19 mouse cellular contexts compared by ENCODE assay signal in the genomic region with DNA sequence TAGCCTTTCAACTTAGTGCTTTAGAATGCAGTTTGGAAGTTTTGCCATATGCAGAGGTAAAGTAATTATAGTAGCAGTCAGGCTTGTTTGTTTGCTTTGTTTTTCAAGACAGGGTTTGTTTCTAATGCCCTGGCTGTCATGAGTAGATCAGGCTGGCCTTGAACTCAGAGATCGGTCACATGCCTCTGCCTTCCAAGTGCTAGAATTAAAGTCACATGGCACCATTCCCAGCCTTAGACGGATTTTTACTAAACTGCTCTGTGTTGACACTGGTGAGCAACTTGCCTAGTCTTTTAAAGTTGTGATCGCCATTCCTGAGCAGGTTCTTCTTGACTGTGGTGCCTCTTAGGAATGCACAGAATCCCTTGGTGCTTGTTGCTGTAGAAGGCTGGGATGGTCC. TPM values are rescaled to one million over a fixed set of nuclear protein-coding genes. Genes with fewer than 3 reads are reported as not detected.
"Had no signal": no experiment of that assay in that cellular context is flagged by ENCODE, and none has a peak within 500 bp of the region (broad histone marks: within the 10 kb centered on the region; RNA-seq: fewer than 3 reads in every experiment).

No protein-coding gene starts in this region.

- H3K4me3 ChIP-seq: limb, embryonic 13.5 days; lung, embryonic 15.5 days; midbrain, embryonic 13.5 days had no signal

- H3K4me2 ChIP-seq: limb, embryonic 13.5 days; lung, embryonic 15.5 days; midbrain, embryonic 13.5 days had no signal

- H3K4me1 ChIP-seq: lung, embryonic 15.5 days; midbrain, embryonic 13.5 days had no signal

- DNase-seq: kidney, adult 8-10 months; kidney, postnatal 25 days; layer of hippocampus, adult 9-11 months; layer of hippocampus, postnatal 36 days; left cerebral cortex, postnatal 4 days; lung, postnatal 14 days; right cerebral cortex, postnatal 14 days; thymus, postnatal 14 days had no signal

- H3K9ac ChIP-seq: limb, embryonic 13.5 days; lung, embryonic 15.5 days; midbrain, embryonic 13.5 days had no signal

- H3K27ac ChIP-seq: limb, embryonic 13.5 days; lung, embryonic 15.5 days; midbrain, embryonic 13.5 days; stomach, postnatal 0 days had no signal

- H3K36me3 ChIP-seq: limb, embryonic 13.5 days; lung, embryonic 15.5 days; midbrain, embryonic 13.5 days had no signal

- ATAC-seq: intestine, postnatal 0 days; midbrain, embryonic 13.5 days had no signal

- H3K27me3 ChIP-seq: limb, embryonic 13.5 days; lung, embryonic 15.5 days; midbrain, embryonic 13.5 days had no signal

- H3K9me3 ChIP-seq: limb, embryonic 13.5 days; lung, embryonic 15.5 days; midbrain, embryonic 13.5 days had no signal

RNA-seq across cellular contexts. Expression of a gene that starts 49.2 kb away (rescaled TPM):
- total RNA-seq: layer of hippocampus, adult 18-20 months; layer of hippocampus, postnatal 36 days; left cerebral cortex, postnatal 4 days; midbrain, postnatal 0 days had no signal
- polyA plus RNA-seq: intestine, postnatal 0 days; kidney, embryonic 16.5 days; limb, embryonic 13.5 days; liver, embryonic 16.5 days; lung, embryonic 15.5 days; midbrain, embryonic 13.5 days; midbrain, postnatal 0 days; neural tube, embryonic 14.5 days; small intestine, adult 2 months had no signal
